Comparison of ENCODE assay signal across 9 mouse cellular contexts in the genomic region with DNA sequence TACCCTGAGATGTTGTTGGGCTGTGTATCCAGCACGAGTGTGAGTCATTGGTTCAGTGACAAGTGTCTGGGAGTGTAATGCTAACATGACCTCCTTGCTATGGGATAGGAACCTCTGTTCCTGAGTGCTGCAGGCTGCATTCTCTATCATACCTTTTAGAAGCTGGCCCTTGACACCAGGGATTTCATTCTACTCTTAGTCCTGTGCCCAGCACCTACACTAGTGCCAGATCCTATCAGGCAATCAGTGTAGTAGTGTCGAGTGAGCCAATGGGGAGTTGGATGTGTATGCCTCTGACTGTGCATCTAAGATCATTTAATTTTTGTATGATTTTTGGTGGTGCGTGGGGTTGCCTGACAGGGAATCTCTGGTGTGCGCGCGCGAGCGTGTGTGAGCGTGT. TPM values are rescaled to one million over a fixed set of nuclear protein-coding genes. Genes with fewer than 3 reads are reported as not detected.
DNase-seq lines count a peak whose midpoint lies in the region; ATAC-seq lines count a peak whose summit lies in the region.
"Had no signal": no experiment of that assay in that cellular context is flagged by ENCODE, and none has a peak within 500 bp of the region (broad histone marks: within the 10 kb centered on the region; RNA-seq: fewer than 3 reads in every experiment).

No protein-coding gene starts in this region.

- no peak overlapping the region for H3K9ac ChIP-seq in kidney, embryonic 15.5 days
- peak overlapping the region; percentile 88 for H3K9ac ChIP-seq in hindbrain, embryonic 12.5 days
- H3K9ac ChIP-seq in midbrain, embryonic 15.5 days, result peak overlapping the region; percentile 89

- H3K4me3 ChIP-seq in kidney, embryonic 15.5 days (replicated peaks), result peak overlapping the region; percentile 44; the same call in 1 of the 2 replicates
- H3K4me3 ChIP-seq in embryonic facial prominence, embryonic 10.5 days, result peak overlapping the region; percentile 80
- peak overlapping the region; percentile 74 for H3K4me3 ChIP-seq in hindbrain, embryonic 12.5 days
- peak overlapping the region; percentile 85 for H3K4me3 ChIP-seq in midbrain, embryonic 15.5 days

- no peak overlapping the region for H3K27ac ChIP-seq in kidney, embryonic 15.5 days
- no peak overlapping the region for H3K27ac ChIP-seq in embryonic facial prominence, embryonic 10.5 days (replicated peaks)
- peak overlapping the region; percentile 98 for H3K27ac ChIP-seq in hindbrain, embryonic 12.5 days
- peak overlapping the region; percentile 81 for H3K27ac ChIP-seq in midbrain, embryonic 15.5 days

- no peak for DNase-seq in kidney, adult 8-10 months
- no peak for DNase-seq in embryonic facial prominence, embryonic 10.5 days (ENCODE audit: low spot score)
- DNase-seq in urinary bladder, adult 18-20 months (ENCODE audit: low spot score in 2 of 2), result no peak
- DNase-seq in spleen, adult 12 weeks (ENCODE audit: low spot score), result no peak
- no peak for DNase-seq in gastrocnemius, adult 8-10 months (ENCODE audit: low spot score in 2 of 2)
- DNase-seq: lung, postnatal 14 days had no signal

- ATAC-seq in kidney, embryonic 15.5 days (replicated peaks; ENCODE audit: low FRiP score), result no peak
- peak; percentile 6; the same call in 1 of the 2 replicates for ATAC-seq in hindbrain, embryonic 12.5 days (ENCODE audit: low FRiP score)
- ATAC-seq in midbrain, embryonic 15.5 days (replicated peaks), result peak; percentile 10

- H3K27me3 ChIP-seq in kidney, embryonic 15.5 days, result peaks cover 86% of the 10 kb centered on the region
- H3K27me3 ChIP-seq in embryonic facial prominence, embryonic 10.5 days (replicated peaks; ENCODE audit: low read depth, poor library complexity, severe bottlenecking), result peaks cover 72% of the 10 kb centered on the region
- peaks cover 63% of the 10 kb centered on the region for H3K27me3 ChIP-seq in hindbrain, embryonic 12.5 days
- 0 out of 2 replicates have a peak, but pooled peaks cover 3% of the 10 kb centered on the region for H3K27me3 ChIP-seq in midbrain, embryonic 15.5 days (replicated peaks)

- 17% methylated on average over 9 of the region's 9 CpGs for WGBS in kidney, embryonic 15.5 days
- 13% methylated on average over 9 of the region's 9 CpGs for WGBS in embryonic facial prominence, embryonic 10.5 days
- 11% methylated on average over 9 of the region's 9 CpGs for WGBS in hindbrain, embryonic 12.5 days
- WGBS in midbrain, embryonic 15.5 days, result 8% methylated on average over 9 of the region's 9 CpGs

- no peaks in the 10 kb centered on the region for H3K36me3 ChIP-seq in kidney, embryonic 15.5 days
- no peaks in the 10 kb centered on the region for H3K36me3 ChIP-seq in embryonic facial prominence, embryonic 10.5 days (replicated peaks)
- no peaks in the 10 kb centered on the region for H3K36me3 ChIP-seq in hindbrain, embryonic 12.5 days
- H3K36me3 ChIP-seq in midbrain, embryonic 15.5 days (replicated peaks), result no peaks in the 10 kb centered on the region

- peaks cover 39% of the 10 kb centered on the region for H3K4me1 ChIP-seq in kidney, embryonic 15.5 days
- peaks cover 40% of the 10 kb centered on the region for H3K4me1 ChIP-seq in embryonic facial prominence, embryonic 10.5 days
- H3K4me1 ChIP-seq in hindbrain, embryonic 12.5 days, result peaks cover 39% of the 10 kb centered on the region
- H3K4me1 ChIP-seq in midbrain, embryonic 15.5 days, result peaks cover 43% of the 10 kb centered on the region

- H3K4me2 ChIP-seq in kidney, embryonic 15.5 days, result peak overlapping the region; percentile 75
- H3K4me2 ChIP-seq in hindbrain, embryonic 12.5 days (replicated peaks), result peak overlapping the region; percentile 74
- H3K4me2 ChIP-seq in midbrain, embryonic 15.5 days, result peak overlapping the region; percentile 88

- H3K9me3 ChIP-seq in kidney, embryonic 15.5 days (replicated peaks), result no peaks in the 10 kb centered on the region
- no peaks in the 10 kb centered on the region for H3K9me3 ChIP-seq in embryonic facial prominence, embryonic 10.5 days
- no peaks in the 10 kb centered on the region for H3K9me3 ChIP-seq in hindbrain, embryonic 12.5 days (replicated peaks)
- H3K9me3 ChIP-seq in midbrain, embryonic 15.5 days, result no peaks in the 10 kb centered on the region

RNA-seq across cellular contexts. Expression of a gene that starts 0.5 kb away (rescaled TPM):
- 11.7 and 18.2 TPM in 2 replicates for polyA plus RNA-seq in kidney, embryonic 15.5 days (2015; fragmentation: Nextera tagmentation; extraction: Ambion mirVana)
- polyA plus RNA-seq in embryonic facial prominence, embryonic 10.5 days (2016; fragmentation: Nextera tagmentation; extraction: Ambion mirVana), result 80.2 and 88.4 TPM in 2 replicates
- 497 and 557 TPM in 2 replicates for polyA plus RNA-seq in hindbrain, embryonic 12.5 days (2016; fragmentation: Nextera tagmentation; extraction: Ambion mirVana)
- 945 and 977 TPM in 2 replicates for polyA plus RNA-seq in midbrain, embryonic 15.5 days (2015; fragmentation: Nextera tagmentation; extraction: Ambion mirVana)
- total RNA-seq in gastrocnemius, adult 8-10 months (2022), result under 1 TPM in 2 of 4 experiments, not detected in 2; 0.17 to 0.19 TPM

Comparison
In these comparisons a context has a peak if more than half of its experiments do, and no peak if none do; other contexts are left out.
1. H3K27ac ChIP-seq: peak in hindbrain, embryonic 12.5 days (single experiment) and midbrain, embryonic 15.5 days (single experiment); none in kidney, embryonic 15.5 days (single experiment) and embryonic facial prominence, embryonic 10.5 days (single experiment).
2. Peak in every context shown above with its lines, with median percentiles within 50 percentile points of each other: H3K4me2 ChIP-seq and H3K4me3 ChIP-seq.